ENCODE assay signal across 8 mouse cellular contexts in the genomic region with DNA sequence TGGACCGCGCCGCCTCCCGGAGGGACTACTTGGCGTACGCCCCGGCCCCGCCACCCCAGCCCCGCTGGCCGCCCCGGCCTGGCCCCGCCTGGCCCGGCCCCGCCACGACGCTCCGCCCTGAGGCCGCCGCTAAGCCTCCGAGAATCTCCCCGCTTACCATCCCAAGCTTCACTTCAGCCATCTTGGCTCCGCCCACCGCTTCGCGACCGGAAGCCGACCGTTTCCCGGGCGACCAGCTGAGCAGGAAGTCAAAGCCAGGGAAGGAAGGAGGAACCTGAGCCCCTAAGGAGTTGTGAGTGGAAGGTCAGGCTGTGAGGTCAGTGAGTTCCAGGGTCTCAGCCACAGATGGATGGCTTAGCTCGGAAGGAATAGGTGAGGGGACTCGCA. TPM values are rescaled to one million over a fixed set of nuclear protein-coding genes. Genes with fewer than 3 reads are reported as not detected.
DNase-seq lines count a peak whose midpoint lies in the region; ATAC-seq and TF ChIP-seq lines count a peak whose summit lies in the region.

A gene (minus strand): TSS at position 256 of the 387 bp plus-strand sequence.

- peaks cover 0 to 5% of the 10 kb centered on the region in 2 experiments; a peak in 2 of 4 replicates for H3K4me1 ChIP-seq in MEL (ENCODE audit: control insufficient read depth in 1 of 2, insufficient read depth in 2 of 2, low read length in 2 of 2)
- H3K4me1 ChIP-seq in cerebellum, adult 2 months (ENCODE audit: control insufficient read depth, insufficient read depth, low read length), result no peaks in the 10 kb centered on the region
- peaks cover 15% of the 10 kb centered on the region for H3K4me1 ChIP-seq in hindbrain, embryonic 10.5 days (replicated peaks)
- no peaks in the 10 kb centered on the region; the same call in 1 of the 2 replicates for H3K4me1 ChIP-seq in lung, postnatal 0 days (ENCODE audit: insufficient read depth, low read depth, low read length)

- H3K4me2 ChIP-seq in lung, postnatal 0 days (replicated peaks; ENCODE audit: low read depth, low read length), result peak within 1 kb of the TSS; percentile 67

- H3K4me3 ChIP-seq in MEL (ENCODE audit: control insufficient read depth in 1 of 2, insufficient read depth in 1 of 2, low read depth in 2 of 2, low read length in 2 of 2), result peak within 1 kb of the TSS; percentile 93 to 98
- H3K4me3 ChIP-seq in cerebellum, adult 2 months (replicated peaks; ENCODE audit: insufficient read depth, low read depth, low read length), result peak within 1 kb of the TSS; percentile 92
- peak within 1 kb of the TSS; percentile 75 for H3K4me3 ChIP-seq in hindbrain, embryonic 10.5 days
- peak within 1 kb of the TSS; percentile 72 for H3K4me3 ChIP-seq in lung, postnatal 0 days (ENCODE audit: low read depth, low read length)

- WGBS in cerebellum, adult 2 months, result under 1% methylated on average over 24 of the region's 32 CpGs
- WGBS in hindbrain, embryonic 10.5 days, result under 1% methylated on average over 32 of the region's 32 CpGs
- WGBS in lung, postnatal 0 days, result 1% methylated on average over 30 of the region's 32 CpGs

- no peak for TF ChIP-seq RAD21 in MEL (IDR thresholded peaks at IDR 0.05; ENCODE audit: low read depth, low read length)

- no peaks in the 10 kb centered on the region for H3K9me3 ChIP-seq in MEL (replicated peaks; ENCODE audit: insufficient read depth, low read length)
- no peaks in the 10 kb centered on the region for H3K9me3 ChIP-seq in hindbrain, embryonic 10.5 days
- no peaks in the 10 kb centered on the region for H3K9me3 ChIP-seq in lung, postnatal 0 days (ENCODE audit: low read length)

- peak within 1 kb of the TSS; percentile 80 for H3K9ac ChIP-seq in MEL (ENCODE audit: control insufficient read depth, low read depth, low read length, poor library complexity, severe bottlenecking)
- peak within 1 kb of the TSS; percentile 46; the same call in 1 of the 2 replicates for H3K9ac ChIP-seq in lung, postnatal 0 days (replicated peaks; ENCODE audit: low read depth)

- peak; percentile 95 for DNase-seq in MEL (ENCODE audit: low read depth, low spot score)
- DNase-seq in cerebellum, adult 2 months, result peak; percentile 92 to 93
- DNase-seq in forelimb bud, embryonic 11.5 days (ENCODE audit: low read depth, low spot score), result peak; percentile 91
- DNase-seq in hindbrain, embryonic 10.5 days (ENCODE audit: low spot score), result peak; percentile 95
- peak; percentile 90 for DNase-seq in layer of hippocampus, adult 9-11 months
- DNase-seq in lung, postnatal 0 days (ENCODE audit: low spot score), result peak; percentile 96
- peak; percentile 88 for DNase-seq in ovary, postnatal 14 days (ENCODE audit: low spot score)
- peak; percentile 94 for DNase-seq in thymus, postnatal 14 days

- no peaks in the 10 kb centered on the region; the same call in 1 of the 2 replicates for H3K79me2 ChIP-seq in MEL (ENCODE audit: control insufficient read depth, insufficient read depth, low read length, poor library complexity)

- peak; percentile 99 for ATAC-seq in lung, postnatal 0 days

- peak; percentile 63 to 88; a peak in 2 of 4 replicates for TF ChIP-seq POLR2A in MEL (IDR thresholded peaks at IDR 0.05; ENCODE audit: control insufficient read depth in 1 of 2, insufficient read depth in 1 of 2, low read depth in 1 of 2, low read length in 2 of 2, poor library complexity in 1 of 2)
- peak; percentile 75; the same call in 1 of the 2 replicates for TF ChIP-seq POLR2A in cerebellum, adult 2 months (IDR thresholded peaks at IDR 0.05; ENCODE audit: borderline replicate concordance, insufficient read depth, low read length)

- TF ChIP-seq EP300 in MEL (IDR thresholded peaks at IDR 0.05; ENCODE audit: low read depth in 1 of 2, low read length in 2 of 2), result no peak; a peak in 1 of 4 replicates
- no peak for TF ChIP-seq EP300 in lung, postnatal 0 days (IDR thresholded peaks at IDR 0.05)

- no peak for TF ChIP-seq CTCF in MEL (IDR thresholded peaks at IDR 0.05 in 2 of 3, conservative IDR thresholded peaks at IDR 0.05 in 1 of 3; ENCODE audit: control insufficient read depth in 1 of 3, insufficient read depth in 1 of 3, low read depth in 2 of 3, low read length in 3 of 3, poor library complexity in 1 of 3, severe bottlenecking in 1 of 3)
- no peak for TF ChIP-seq CTCF in cerebellum, adult 2 months (IDR thresholded peaks at IDR 0.05; ENCODE audit: borderline replicate concordance, insufficient read depth, low read depth, low read length)
- peak; percentile 18; the same call in 1 of the 2 replicates for TF ChIP-seq CTCF in lung, postnatal 0 days (IDR thresholded peaks at IDR 0.05)

- H3K36me3 ChIP-seq in MEL (ENCODE audit: control insufficient read depth in 1 of 2, insufficient read depth in 2 of 2, low read length in 2 of 2), result peaks cover 0 to 4% of the 10 kb centered on the region in 2 experiments; a peak in 2 of 4 replicates
- H3K36me3 ChIP-seq in hindbrain, embryonic 10.5 days, result 0 out of 2 replicates have a peak, but pooled peaks cover 8% of the 10 kb centered on the region
- no peaks in the 10 kb centered on the region for H3K36me3 ChIP-seq in lung, postnatal 0 days (ENCODE audit: insufficient read depth, low read length)

- no peaks in the 10 kb centered on the region for H3K27me3 ChIP-seq in MEL (ENCODE audit: control insufficient read depth in 1 of 2, insufficient read depth in 2 of 2, low read length in 2 of 2)
- H3K27me3 ChIP-seq in cerebellum, adult 2 months (ENCODE audit: control insufficient read depth, insufficient read depth, low read length), result no peaks in the 10 kb centered on the region
- no peaks in the 10 kb centered on the region for H3K27me3 ChIP-seq in hindbrain, embryonic 10.5 days (ENCODE audit: insufficient read depth, poor library complexity, severe bottlenecking)
- H3K27me3 ChIP-seq in lung, postnatal 0 days (replicated peaks; ENCODE audit: insufficient read depth, low read length), result no peaks in the 10 kb centered on the region

- H3K27ac ChIP-seq in MEL (ENCODE audit: control insufficient read depth, low read depth, low read length), result peak within 1 kb of the TSS; percentile 49
- peak within 1 kb of the TSS; percentile 21; the same call in 1 of the 2 replicates for H3K27ac ChIP-seq in cerebellum, adult 2 months (ENCODE audit: insufficient read depth, low read length)
- peak within 1 kb of the TSS; percentile 92 for H3K27ac ChIP-seq in hindbrain, embryonic 10.5 days
- peak within 1 kb of the TSS; percentile 88 for H3K27ac ChIP-seq in lung, postnatal 0 days (ENCODE audit: low read length)

TF ChIP-seq in MEL, 35 proteins besides CTCF, POLR2A, EP300 and RAD21 (continues in another document):
- TF ChIP-seq UBTF (IDR thresholded peaks at IDR 0.05; ENCODE audit: borderline replicate concordance, insufficient read depth, low read depth, low read length), result 0 out of 2 replicates have a peak, but pooled peaks have one; percentile 52
- no peak for TF ChIP-seq ZNF384 (IDR thresholded peaks at IDR 0.05; ENCODE audit: low read depth, low read length)
- TF ChIP-seq SMC3 (IDR thresholded peaks at IDR 0.05; ENCODE audit: low read depth, low read length), result no peak
- no peak for TF ChIP-seq GATA1 (IDR thresholded peaks at IDR 0.05; ENCODE audit: low read depth, low read length)
- TF ChIP-seq ETS1 (IDR thresholded peaks at IDR 0.05; ENCODE audit: low read depth, low read length), result peak; percentile 60; the same call in 1 of the 2 replicates
- no peak for TF ChIP-seq MAX (IDR thresholded peaks at IDR 0.05; ENCODE audit: low read length)
- no peak for TF ChIP-seq POLR2AphosphoS5 (IDR thresholded peaks at IDR 0.05; ENCODE audit: borderline replicate concordance, low read depth, low read length)
- TF ChIP-seq MYC (IDR thresholded peaks at IDR 0.05; ENCODE audit: low read depth, low read length), result 0 out of 2 replicates have a peak, but pooled peaks have one; percentile 9
- TF ChIP-seq JUND (IDR thresholded peaks at IDR 0.05; ENCODE audit: low read depth, low read length), result no peak
- TF ChIP-seq ELF1 (IDR thresholded peaks at IDR 0.05; ENCODE audit: low read depth, low read length), result peak; percentile 91
- peak; percentile 66 for TF ChIP-seq MXI1 (IDR thresholded peaks at IDR 0.05; ENCODE audit: low read depth, low read length)
- peak; percentile 77 for TF ChIP-seq HCFC1 (IDR thresholded peaks at IDR 0.05; ENCODE audit: low read depth, low read length)
- no peak for TF ChIP-seq ZKSCAN1 (IDR thresholded peaks at IDR 0.05; ENCODE audit: low read depth, low read length)
- no peak for TF ChIP-seq USF1 (IDR thresholded peaks at IDR 0.05; ENCODE audit: low read depth, low read length)
- peak; percentile 63 for TF ChIP-seq TCF12 (IDR thresholded peaks at IDR 0.05; ENCODE audit: low read depth, low read length)
- no peak for TF ChIP-seq CHD2 (IDR thresholded peaks at IDR 0.05; ENCODE audit: low read length)
- TF ChIP-seq BHLHE40 (IDR thresholded peaks at IDR 0.05; ENCODE audit: borderline replicate concordance, low read depth, low read length), result no peak
- TF ChIP-seq NELFE (IDR thresholded peaks at IDR 0.05; ENCODE audit: low read depth, low read length), result peak; percentile 69
- TF ChIP-seq MYB (IDR thresholded peaks at IDR 0.05; ENCODE audit: low read depth, low read length), result no peak
- no peak for TF ChIP-seq TAL1 (IDR thresholded peaks at IDR 0.05; ENCODE audit: low read length)
- TF ChIP-seq NRF1 (IDR thresholded peaks at IDR 0.05; ENCODE audit: insufficient read depth, low read depth, low read length, poor library complexity, severe bottlenecking), result no peak
- no peak for TF ChIP-seq MEF2A (IDR thresholded peaks at IDR 0.05; ENCODE audit: extremely low read depth, insufficient replicate concordance, low read depth, low read length, poor library complexity, severe bottlenecking)
- no peak for TF ChIP-seq ZMIZ1 (IDR thresholded peaks at IDR 0.05; ENCODE audit: low read depth, low read length)
- peak; percentile 21; the same call in 1 of the 2 replicates for TF ChIP-seq MAZ (IDR thresholded peaks at IDR 0.05; ENCODE audit: low read depth, low read length)
- peak; percentile 53; the same call in 1 of the 2 replicates for TF ChIP-seq RCOR1 (IDR thresholded peaks at IDR 0.05; ENCODE audit: low read depth, low read length)
- peak; percentile 60 for TF ChIP-seq TBP (IDR thresholded peaks at IDR 0.05; ENCODE audit: low read depth, low read length)
- TF ChIP-seq E2F4 (IDR thresholded peaks at IDR 0.05; ENCODE audit: borderline replicate concordance, low read depth, low read length), result no peak
- no peak for TF ChIP-seq KAT2A (conservative IDR thresholded peaks at IDR 0.05; ENCODE audit: low read depth, low read length)

RNA-seq across cellular contexts. Expression of the gene that starts here (rescaled TPM):
- total RNA-seq in MEL (2012; rRNA removed), result 4.0 and 5.1 TPM in 2 replicates
- 1 to 10 TPM in 1 of 2 experiments, not detected in 1; 5.6 TPM for polyA plus RNA-seq in MEL (2012; ENCODE audit: insufficient read depth in 1 of 2, insufficient read length in 2 of 2, low read depth in 1 of 2, low replicate concordance in 2 of 2, missing spikeins in 1 of 2)
- polyA plus RNA-seq in cerebellum, adult 2 months (2012; rRNA removed), result 37.0 and 37.2 TPM in 2 replicates
- 21.9 and 23.8 TPM in 2 replicates for polyA plus RNA-seq in hindbrain, embryonic 10.5 days (2016; fragmentation: Nextera tagmentation; extraction: Ambion mirVana)
- 13.3 and 15.8 TPM in 2 replicates for polyA plus RNA-seq in lung, postnatal 0 days (2015; fragmentation: Nextera tagmentation; extraction: Ambion mirVana)

Comparison
In these comparisons a context has a peak if more than half of its experiments do, and no peak if none do; other contexts are left out.
1. Peak in every context shown above with its lines: DNase-seq, ATAC-seq, H3K4me3 ChIP-seq and H3K27ac ChIP-seq.
2. H3K27ac ChIP-seq: peak in every context shown above with its lines; median percentile 92 in hindbrain, embryonic 10.5 days; 88 in lung, postnatal 0 days; 49 in MEL; 21 in cerebellum, adult 2 months.